ENCODE assay signal across 21 mouse cellular contexts in the genomic region with DNA sequence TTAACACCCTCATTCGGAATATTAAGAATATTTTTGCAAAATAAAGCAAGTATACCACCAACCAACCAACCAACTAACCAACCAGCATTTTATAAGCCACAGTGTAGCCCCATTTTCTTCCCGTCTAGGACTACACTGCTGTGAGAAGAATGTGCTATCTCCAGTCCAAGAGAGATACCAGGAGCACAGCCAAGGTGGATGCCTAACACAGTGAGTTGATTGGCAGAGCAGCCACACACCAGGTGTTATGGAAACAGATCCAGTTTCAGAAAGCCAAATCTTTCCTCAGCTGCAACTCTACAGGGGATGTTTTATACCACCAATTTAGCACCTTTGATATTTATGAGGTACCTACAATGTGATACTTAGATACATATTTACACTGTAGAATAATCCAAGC. TPM values are rescaled to one million over a fixed set of nuclear protein-coding genes. Genes with fewer than 3 reads are reported as not detected.
DNase-seq lines count a peak whose midpoint lies in the region; ATAC-seq and TF ChIP-seq lines count a peak whose summit lies in the region.
"Had no signal": no experiment of that assay in that cellular context is flagged by ENCODE, and none has a peak within 500 bp of the region (broad histone marks: within the 10 kb centered on the region; RNA-seq: fewer than 3 reads in every experiment).

No protein-coding gene starts in this region.

- no peak for DNase-seq in kidney, adult 2 months
- DNase-seq in cerebellum, adult 11 months, result peak; percentile 54
- DNase-seq in cerebellum, adult 8-10 months, result peak; percentile 56
- DNase-seq in cerebellum, postnatal 14 days, result peak; percentile 66 to 80
- no peak for DNase-seq in stomach, postnatal 0 days (ENCODE audit: low spot score)
- no peak for DNase-seq in embryo, embryonic 11 days
- DNase-seq: adrenal gland, postnatal 10 days; gastrocnemius, postnatal 36 days; heart, adult 18-20 months; kidney, adult 11 months had no signal

- TF ChIP-seq CTCF in kidney, adult 2 months (conservative IDR thresholded peaks at IDR 0.05; ENCODE audit: insufficient read depth, insufficient read length, low read depth, low read length), result no peak
- TF ChIP-seq CTCF in stomach, postnatal 0 days (IDR thresholded peaks at IDR 0.05; ENCODE audit: low read depth), result no peak

- H3K27me3 ChIP-seq in kidney, embryonic 14.5 days (ENCODE audit: control insufficient read depth, insufficient read depth, low read length), result no peaks in the 10 kb centered on the region
- no peaks in the 10 kb centered on the region for H3K27me3 ChIP-seq in kidney, adult 2 months (replicated peaks; ENCODE audit: control insufficient read depth, insufficient read depth, low read length)
- no peaks in the 10 kb centered on the region for H3K27me3 ChIP-seq in heart, embryonic 11.5 days (ENCODE audit: control insufficient read depth, insufficient read depth, low read length)
- no peaks in the 10 kb centered on the region for H3K27me3 ChIP-seq in stomach, postnatal 0 days (ENCODE audit: control insufficient read depth, insufficient read depth, low read length)
- H3K27me3 ChIP-seq: embryonic facial prominence, embryonic 12.5 days; forebrain, embryonic 15.5 days; heart, embryonic 15.5 days; hindbrain, embryonic 13.5 days had no signal

- no peak for TF ChIP-seq POLR2A in kidney, adult 2 months (IDR thresholded peaks at IDR 0.05; ENCODE audit: low read depth, low read length)

- 0 out of 2 replicates have a peak, but pooled peaks have one; percentile 32 for ATAC-seq in kidney, embryonic 14.5 days (ENCODE audit: low FRiP score, low TSS enrichment)
- no peak for ATAC-seq in heart, embryonic 11.5 days (replicated peaks; ENCODE audit: insufficient number of reproducible peaks, low FRiP score, low TSS enrichment)
- no peak for ATAC-seq in stomach, postnatal 0 days (ENCODE audit: low FRiP score, low TSS enrichment)
- ATAC-seq: forebrain, embryonic 15.5 days; hindbrain, postnatal 0 days had no signal

- 90% methylated on average over 2 of the region's 2 CpGs for WGBS in kidney, embryonic 14.5 days
- 89% methylated on average over 2 of the region's 2 CpGs for WGBS in kidney, adult 2 months
- WGBS in heart, embryonic 11.5 days (ENCODE audit: insufficient replicate concordance), result 64% methylated on average over 2 of the region's 2 CpGs
- 82% methylated on average over 2 of the region's 2 CpGs for WGBS in stomach, postnatal 0 days

- H3K4me2 ChIP-seq in kidney, embryonic 14.5 days (replicated peaks; ENCODE audit: low read depth, low read length), result no peak overlapping the region
- H3K4me2 ChIP-seq in heart, embryonic 11.5 days, result no peak overlapping the region
- no peak overlapping the region for H3K4me2 ChIP-seq in stomach, postnatal 0 days (replicated peaks; ENCODE audit: low read depth)
- H3K4me2 ChIP-seq: embryonic facial prominence, embryonic 12.5 days; forebrain, embryonic 15.5 days; heart, embryonic 15.5 days; hindbrain, embryonic 13.5 days had no signal

- H3K4me1 ChIP-seq in kidney, embryonic 14.5 days (ENCODE audit: control insufficient read depth, insufficient read depth, low read length), result no peaks in the 10 kb centered on the region
- no peaks in the 10 kb centered on the region for H3K4me1 ChIP-seq in kidney, adult 2 months (ENCODE audit: control insufficient read depth, insufficient read depth, low read length)
- no peaks in the 10 kb centered on the region for H3K4me1 ChIP-seq in heart, embryonic 11.5 days (ENCODE audit: control insufficient read depth, insufficient read depth, low read length)
- H3K4me1 ChIP-seq in stomach, postnatal 0 days (replicated peaks; ENCODE audit: control insufficient read depth, insufficient read depth), result no peaks in the 10 kb centered on the region
- H3K4me1 ChIP-seq: embryonic facial prominence, embryonic 12.5 days; forebrain, embryonic 15.5 days; heart, embryonic 10.5 days; heart, embryonic 15.5 days; hindbrain, embryonic 13.5 days had no signal

- H3K27ac ChIP-seq in kidney, embryonic 14.5 days (ENCODE audit: low read depth, low read length), result no peak overlapping the region
- no peak overlapping the region for H3K27ac ChIP-seq in kidney, adult 2 months (ENCODE audit: insufficient read depth, low read depth, low read length)
- H3K27ac ChIP-seq in heart, embryonic 11.5 days (ENCODE audit: low read depth, low read length), result no peak overlapping the region
- H3K27ac ChIP-seq in stomach, postnatal 0 days (replicated peaks), result no peak overlapping the region
- H3K27ac ChIP-seq: embryonic facial prominence, embryonic 12.5 days; forebrain, embryonic 15.5 days; heart, embryonic 10.5 days; heart, embryonic 15.5 days; hindbrain, embryonic 13.5 days; hindbrain, postnatal 0 days had no signal

- H3K4me3 ChIP-seq in kidney, embryonic 14.5 days (ENCODE audit: low read length), result no peak overlapping the region
- no peak overlapping the region for H3K4me3 ChIP-seq in kidney, adult 2 months (ENCODE audit: insufficient read depth, low read depth, low read length)
- H3K4me3 ChIP-seq in heart, embryonic 11.5 days (ENCODE audit: low read depth, low read length), result no peak overlapping the region
- H3K4me3 ChIP-seq in stomach, postnatal 0 days (ENCODE audit: low read depth, low read length), result no peak overlapping the region
- H3K4me3 ChIP-seq: embryonic facial prominence, embryonic 12.5 days; forebrain, embryonic 15.5 days; heart, embryonic 10.5 days; heart, embryonic 15.5 days; hindbrain, embryonic 13.5 days had no signal

- H3K9ac ChIP-seq in kidney, embryonic 14.5 days (ENCODE audit: low read depth, low read length), result no peak overlapping the region
- no peak overlapping the region for H3K9ac ChIP-seq in heart, embryonic 11.5 days (ENCODE audit: low read depth, low read length)
- H3K9ac ChIP-seq in stomach, postnatal 0 days (ENCODE audit: low read length), result no peak overlapping the region
- H3K9ac ChIP-seq: embryonic facial prominence, embryonic 12.5 days; forebrain, embryonic 15.5 days; heart, embryonic 15.5 days; hindbrain, embryonic 13.5 days had no signal

- no peak for TF ChIP-seq EP300 in stomach, postnatal 0 days (optimal IDR thresholded peaks at IDR 0.05)

- no peaks in the 10 kb centered on the region for H3K36me3 ChIP-seq in kidney, embryonic 14.5 days (ENCODE audit: control insufficient read depth, insufficient read depth, low read length)
- no peaks in the 10 kb centered on the region for H3K36me3 ChIP-seq in kidney, adult 2 months (ENCODE audit: control insufficient read depth, insufficient read depth, low read length)
- H3K36me3 ChIP-seq in heart, embryonic 11.5 days (ENCODE audit: control insufficient read depth, insufficient read depth, low read length), result no peaks in the 10 kb centered on the region
- no peaks in the 10 kb centered on the region for H3K36me3 ChIP-seq in stomach, postnatal 0 days (ENCODE audit: control insufficient read depth, insufficient read depth, low read length)
- H3K36me3 ChIP-seq: embryonic facial prominence, embryonic 12.5 days; forebrain, embryonic 15.5 days; heart, embryonic 10.5 days; heart, embryonic 15.5 days; hindbrain, embryonic 13.5 days had no signal

- H3K9me3 ChIP-seq in kidney, embryonic 14.5 days (ENCODE audit: control insufficient read depth, low read length), result no peaks in the 10 kb centered on the region
- H3K9me3 ChIP-seq in heart, embryonic 11.5 days (replicated peaks; ENCODE audit: control insufficient read depth, low read length), result no peaks in the 10 kb centered on the region
- no peaks in the 10 kb centered on the region for H3K9me3 ChIP-seq in stomach, postnatal 0 days (ENCODE audit: control insufficient read depth, low read length)
- H3K9me3 ChIP-seq: embryonic facial prominence, embryonic 12.5 days; forebrain, embryonic 15.5 days; heart, embryonic 10.5 days; heart, embryonic 15.5 days; hindbrain, embryonic 13.5 days had no signal

RNA-seq across cellular contexts. Expression of a gene that starts 57.6 kb away (rescaled TPM):
- polyA plus RNA-seq in kidney, embryonic 14.5 days (2014; fragmentation: Nextera tagmentation; extraction: Ambion mirVana), result 0.20 TPM in 1 of 2 replicates, not detected in the other
- 0.10 and 0.19 TPM in 2 replicates for polyA plus RNA-seq in kidney, adult 2 months (2012; rRNA removed)
- not detected in 2 replicates for polyA plus RNA-seq in heart, embryonic 11.5 days (2014; fragmentation: Nextera tagmentation; extraction: Ambion mirVana)
- polyA plus RNA-seq in stomach, postnatal 0 days (2015; fragmentation: Nextera tagmentation; extraction: Ambion mirVana), result not detected in 2 replicates
- polyA plus RNA-seq: C2C12; embryonic facial prominence, embryonic 12.5 days; forebrain, embryonic 11.5 days; forebrain, embryonic 15.5 days; heart, embryonic 10.5 days; heart, embryonic 15.5 days; hindbrain, embryonic 13.5 days; hindbrain, postnatal 0 days; intestine, embryonic 14.5 days had no signal

Comparison
In these comparisons a context has a peak if more than half of its experiments do, and no peak if none do; other contexts are left out.
1. DNase-seq: peak in cerebellum, adult 11 months (single experiment), cerebellum, adult 8-10 months (single experiment) and cerebellum, postnatal 14 days (2 of 2); none in kidney, adult 2 months (single experiment), stomach, postnatal 0 days (single experiment) and embryo, embryonic 11 days (single experiment).